Mouse (Mus musculus) WW6 (cell line): ENCODE results near the gene Ndufa8.

Experiments used
- DNase-seq: peaks from one replicate; pipeline ENCODE4 v3.0.0-alpha.2; 2013; ENCODE audit warnings: low read depth, low spot score

Gene Ndufa8

DNA sequence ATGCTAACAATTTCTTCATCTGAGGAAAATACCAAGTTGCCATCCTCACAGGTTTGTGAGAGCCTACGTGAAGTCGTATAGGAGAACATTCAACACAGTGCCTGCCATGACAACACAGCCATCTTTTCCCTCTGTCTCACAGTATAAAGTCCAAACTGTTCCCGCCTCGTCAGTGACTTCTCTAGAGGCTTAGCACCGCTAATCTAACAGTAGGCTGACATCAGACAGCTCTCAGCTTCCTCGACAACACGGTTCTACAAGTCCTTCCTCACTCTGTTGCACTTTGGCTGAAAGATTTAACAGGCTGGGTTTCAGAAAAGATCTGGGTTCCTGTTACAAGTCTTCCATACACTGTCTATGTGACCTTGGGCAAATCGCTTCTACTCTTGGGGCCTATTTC, 1.0 kb downstream of the Ndufa8 start:
- no peak for DNase-seq

GRCm38 (mm10) chr2:36040872-36041271, 8.3 kb downstream of the Ndufa8 start:
- no peak for DNase-seq

DNA sequence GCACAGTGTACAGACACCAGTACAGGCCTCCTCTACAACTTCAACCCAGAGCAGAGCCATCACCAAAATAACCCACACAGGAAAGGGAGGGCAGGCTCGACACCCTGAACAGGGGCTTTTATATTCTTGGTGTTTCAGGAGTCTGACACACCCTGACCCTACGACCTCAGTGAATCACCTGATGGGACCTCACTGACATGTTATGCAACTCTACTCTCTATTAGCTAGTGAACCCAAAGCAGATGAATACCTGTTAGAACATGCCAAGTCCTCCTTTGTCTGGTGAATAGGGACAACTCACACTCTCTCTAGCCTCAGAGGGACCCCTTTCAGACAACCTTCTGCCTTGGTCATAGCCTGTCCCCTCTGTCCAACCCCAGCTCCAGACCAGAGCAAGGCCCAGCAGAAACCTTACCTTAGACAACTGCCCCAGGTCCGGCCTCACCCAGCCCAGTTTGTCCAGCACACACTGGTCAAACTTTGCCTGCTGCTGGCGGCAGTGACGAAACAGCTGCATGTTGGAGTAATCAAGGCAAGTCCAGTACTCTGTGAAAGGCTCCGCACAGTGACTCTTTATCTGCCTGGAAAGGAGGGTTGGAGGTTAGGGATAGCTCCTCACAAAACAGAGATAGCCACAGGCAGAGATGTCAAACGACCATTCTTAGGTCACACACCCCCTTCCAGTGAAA, 9.8 kb downstream of the Ndufa8 start:
- DNase-seq, result no peak

DNA sequence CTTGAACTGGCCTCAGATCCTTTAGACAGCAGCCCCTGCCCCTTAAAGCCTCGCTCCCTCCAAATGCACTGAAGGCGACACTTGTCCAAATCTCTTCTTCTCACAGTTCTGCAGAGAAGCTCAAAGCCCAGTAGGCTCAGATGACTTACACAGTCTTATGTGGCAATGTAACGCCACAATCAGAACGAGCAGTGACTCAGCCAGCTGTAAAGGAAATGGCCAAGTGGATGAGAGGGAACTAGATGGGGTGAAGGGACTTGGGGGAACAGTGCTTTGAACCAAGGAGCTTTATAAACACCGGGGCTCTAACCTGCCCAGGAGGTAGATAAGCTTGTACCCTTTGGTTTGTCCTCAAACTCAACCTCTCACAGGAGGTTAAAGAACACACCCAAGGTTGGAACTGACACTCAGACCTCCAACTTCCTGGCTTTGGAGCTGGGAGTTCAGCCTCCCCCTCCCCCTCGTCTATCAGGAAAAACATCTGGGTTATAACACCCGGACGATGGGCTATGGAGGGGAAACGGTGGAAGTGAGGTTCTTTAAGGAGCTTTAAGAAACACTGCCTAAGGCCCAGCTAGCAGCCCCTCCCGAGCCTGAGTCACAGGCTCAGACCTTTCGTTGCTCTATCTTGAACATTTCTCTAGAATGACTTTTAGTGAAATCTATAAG, 13.7 kb downstream of the Ndufa8 start:
- DNase-seq, result no peak

- DNase-seq, result no peak
Measured at GRCm38 (mm10) chr2:36034898-36035297, 14.3 kb downstream of the Ndufa8 start.

GRCm38 (mm10) chr2:36033966-36034365, 15.2 kb downstream of the Ndufa8 start:
- DNase-seq, result no peak

DNA sequence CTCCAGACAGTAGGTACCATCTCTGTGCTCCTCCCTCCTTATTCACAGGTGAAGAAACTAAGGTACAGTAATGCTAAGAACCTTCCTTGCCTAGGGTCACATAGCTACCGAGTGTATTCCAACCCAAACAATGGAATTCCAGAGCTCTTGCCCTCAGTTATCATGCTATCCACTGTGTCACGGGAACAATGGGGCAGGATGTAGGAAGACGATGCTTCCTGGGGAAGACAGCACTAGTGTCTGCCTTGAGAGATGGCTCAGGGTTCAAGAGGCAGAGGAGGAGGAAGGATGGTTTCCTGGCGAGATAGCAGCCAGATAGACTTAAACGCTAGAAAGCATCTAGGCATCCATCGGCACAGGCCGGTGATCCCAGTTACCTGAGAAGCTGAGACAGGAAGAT, 16.3 kb downstream of the Ndufa8 start:
- no peak for DNase-seq

DNA sequence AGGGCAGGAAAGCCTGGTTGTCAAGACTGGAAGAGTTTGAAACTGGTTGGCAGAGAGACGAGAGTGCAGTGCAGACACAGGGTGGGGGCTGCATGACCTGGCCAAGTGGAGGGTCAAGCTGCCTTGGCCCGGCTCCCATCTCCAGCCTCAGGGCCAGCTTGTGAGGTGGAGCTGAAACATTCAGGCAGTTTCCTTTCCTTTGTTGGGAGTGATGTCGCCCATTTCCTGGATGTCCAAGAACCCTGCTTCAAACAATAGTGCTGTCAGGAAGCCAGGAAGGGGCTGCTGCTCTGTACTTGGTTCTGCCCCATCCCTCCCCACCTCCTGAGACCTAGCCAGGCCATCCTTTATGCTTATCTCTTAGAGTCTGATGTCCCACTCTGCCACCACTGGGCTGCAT, 25.9 kb downstream of the Ndufa8 start:
- DNase-seq, result no peak

DNA sequence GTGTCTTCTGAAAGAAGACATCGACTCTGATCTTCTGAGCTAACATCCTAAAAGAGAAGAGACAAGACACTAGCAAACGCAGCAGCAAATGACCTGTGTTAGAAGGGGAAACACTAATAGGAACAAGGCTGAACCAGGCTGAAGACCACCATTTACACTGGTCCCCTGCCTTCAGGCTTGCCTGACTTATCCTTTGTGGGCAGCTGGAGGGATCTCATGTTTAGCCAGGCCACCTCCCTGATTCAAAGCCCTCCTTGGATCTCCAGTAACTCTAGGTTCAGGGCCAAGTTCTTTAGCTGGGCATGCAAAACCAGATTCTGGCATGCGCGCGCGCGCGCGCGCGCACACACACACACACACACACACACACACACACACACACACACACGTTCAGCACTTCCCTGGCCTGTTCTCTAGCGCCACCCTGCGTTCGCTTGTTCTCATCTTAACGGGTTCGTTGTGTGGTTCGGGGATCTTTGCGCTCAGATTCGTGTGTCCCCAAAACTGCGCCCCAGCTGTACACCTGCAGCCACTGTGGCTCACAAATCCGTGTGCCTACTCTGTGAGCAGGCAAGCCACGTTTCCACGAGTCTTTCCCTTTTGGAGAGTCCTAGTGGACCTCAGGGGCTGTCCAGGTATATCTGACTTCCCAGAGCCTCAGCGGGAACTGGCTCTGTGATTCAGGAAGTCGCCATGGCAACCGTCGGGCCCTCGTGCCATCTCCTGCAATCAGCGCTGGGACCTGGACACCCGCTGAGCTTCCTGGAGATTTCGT, 27.6 kb downstream of the Ndufa8 start:
- no peak for DNase-seq

DNA sequence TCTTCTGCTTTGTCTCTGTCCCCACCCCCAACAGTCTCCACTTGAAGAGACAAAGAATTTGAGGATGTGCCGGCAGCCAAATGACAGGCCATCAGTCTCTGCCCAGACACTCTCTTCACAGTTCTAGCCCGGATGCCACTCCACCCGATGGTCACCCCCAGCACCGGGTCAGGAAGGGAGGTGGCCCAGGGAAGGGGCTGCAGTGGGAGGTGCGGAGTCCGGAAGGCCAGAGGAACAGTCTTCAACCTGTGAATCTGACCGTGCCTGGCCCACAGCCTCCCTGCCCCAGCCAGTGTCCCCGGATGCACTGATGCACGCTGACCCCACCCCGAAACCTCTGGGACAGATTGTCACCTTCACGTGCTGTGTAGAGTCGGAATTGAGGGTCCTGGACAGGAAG, 36.2 kb downstream of the Ndufa8 start:
- DNase-seq, result no peak

DNA sequence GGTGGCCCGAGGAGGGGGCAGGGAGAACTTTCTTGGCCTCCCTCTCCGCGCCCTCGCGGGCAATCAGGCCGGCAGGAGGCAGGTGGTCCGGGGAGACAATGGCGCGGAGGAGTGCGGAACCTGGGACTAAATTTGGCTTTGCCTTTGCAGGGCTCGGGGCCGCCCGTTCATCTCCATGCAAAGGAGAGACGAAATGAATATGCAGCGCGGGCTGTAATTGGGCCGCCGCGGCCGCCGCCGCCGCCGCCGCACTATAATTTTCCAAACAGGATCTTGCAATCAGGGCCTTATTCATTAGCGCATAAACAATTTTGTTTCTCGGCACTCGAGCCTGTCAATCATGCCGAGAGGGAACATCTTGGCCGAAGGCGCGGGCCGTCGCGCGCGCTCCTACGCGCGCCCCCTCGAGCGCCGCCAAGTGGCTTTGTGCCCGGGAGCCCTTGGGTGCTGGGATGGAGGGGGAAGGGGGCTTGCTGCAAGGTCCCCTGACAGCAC, 37.8 kb downstream of the Ndufa8 start:
- DNase-seq, result no peak

GRCm38 (mm10) chr2:36010579-36010978, 38.6 kb downstream of the Ndufa8 start:
- no peak for DNase-seq

DNA sequence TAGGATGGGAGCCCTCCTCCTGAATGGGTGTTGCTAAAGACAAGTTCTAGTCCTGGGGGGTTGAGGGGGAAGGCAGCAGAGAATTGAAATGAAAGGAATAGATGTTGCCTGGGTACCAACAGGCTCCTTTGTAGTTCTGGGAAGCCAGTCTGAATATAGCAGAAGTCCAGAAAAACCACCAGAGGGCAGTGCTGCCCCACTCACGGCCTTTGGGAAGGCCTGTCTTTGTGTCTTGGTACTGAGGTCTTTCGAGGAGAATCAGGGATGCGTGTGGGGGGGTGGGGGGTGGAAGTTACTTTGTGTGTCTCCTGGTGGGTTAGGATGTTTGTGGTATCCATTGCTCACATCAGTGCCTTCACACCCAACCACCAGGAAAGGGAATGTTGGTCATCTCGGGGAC, 39.8 kb downstream of the Ndufa8 start:
- DNase-seq, result no peak

DNA sequence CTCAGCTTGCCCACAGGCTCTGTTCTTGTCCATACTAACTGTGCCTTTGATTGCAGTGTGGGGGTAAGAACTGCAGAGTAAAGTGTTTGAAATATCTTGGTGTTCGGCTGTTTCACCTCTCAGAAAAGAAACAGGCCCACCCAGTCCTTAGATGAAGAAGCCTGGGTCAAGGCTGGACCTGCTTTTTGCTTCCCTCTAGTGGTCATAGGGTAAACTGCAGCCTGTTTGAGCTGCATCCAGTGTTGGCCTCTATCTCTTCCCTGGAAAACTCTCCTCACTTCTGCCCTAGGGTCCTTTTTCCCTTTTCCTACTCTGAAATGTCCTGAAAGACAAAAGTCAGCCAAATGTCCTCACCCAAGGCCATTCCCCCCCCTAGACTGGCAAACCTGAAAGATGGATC, 41.1 kb downstream of the Ndufa8 start:
- DNase-seq, result no peak

DNA sequence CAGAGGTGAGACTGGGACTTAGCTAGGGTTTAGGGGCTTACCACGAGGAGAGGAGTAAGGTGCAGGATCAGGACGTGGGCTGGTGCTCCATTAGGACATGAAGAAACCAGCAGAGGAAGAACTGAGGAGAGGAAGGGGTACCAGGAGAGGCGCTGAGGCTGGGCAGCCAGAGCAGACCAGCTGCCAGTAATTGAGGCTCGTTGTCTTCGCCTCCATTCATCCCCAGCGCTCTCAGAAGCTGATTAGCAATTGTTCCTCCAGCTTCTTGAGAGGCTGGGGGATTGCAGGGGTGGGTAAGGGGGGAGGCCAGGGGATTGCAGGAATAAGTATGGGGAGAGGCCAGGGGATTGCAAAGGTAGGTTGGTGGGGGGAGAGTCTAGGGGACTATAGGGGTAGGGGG, 47.0 kb downstream of the Ndufa8 start:
- no peak for DNase-seq

DNA sequence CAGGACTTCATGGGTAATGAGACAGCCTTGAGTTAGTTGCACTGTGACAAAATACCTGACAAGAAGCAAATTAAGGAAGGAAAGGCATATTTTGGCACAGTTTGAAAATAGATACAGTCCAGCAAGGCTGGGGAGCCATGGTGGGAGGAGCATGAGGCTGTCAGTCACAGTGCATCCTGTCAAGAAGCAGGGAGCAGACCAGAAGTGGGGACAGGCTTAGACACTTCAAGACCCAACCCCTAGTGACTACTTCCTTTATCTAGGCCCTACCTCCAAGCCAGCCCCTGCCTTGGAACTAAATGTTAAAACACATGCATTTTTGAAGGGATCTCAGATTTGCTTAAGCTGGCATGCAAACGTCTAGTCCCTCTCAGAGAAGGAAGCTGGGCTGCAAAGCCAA, 48.8 kb downstream of the Ndufa8 start:
- no peak for DNase-seq

GRCm38 (mm10) chr2:35999212-35999611, 50.0 kb downstream of the Ndufa8 start:
- DNase-seq, result no peak

GRCm38 (mm10) chr2:35998416-35998815, 50.8 kb downstream of the Ndufa8 start:
- DNase-seq, result no peak

GRCm38 (mm10) chr2:35996753-35997152, 52.5 kb downstream of the Ndufa8 start:
- DNase-seq, result no peak

DNA sequence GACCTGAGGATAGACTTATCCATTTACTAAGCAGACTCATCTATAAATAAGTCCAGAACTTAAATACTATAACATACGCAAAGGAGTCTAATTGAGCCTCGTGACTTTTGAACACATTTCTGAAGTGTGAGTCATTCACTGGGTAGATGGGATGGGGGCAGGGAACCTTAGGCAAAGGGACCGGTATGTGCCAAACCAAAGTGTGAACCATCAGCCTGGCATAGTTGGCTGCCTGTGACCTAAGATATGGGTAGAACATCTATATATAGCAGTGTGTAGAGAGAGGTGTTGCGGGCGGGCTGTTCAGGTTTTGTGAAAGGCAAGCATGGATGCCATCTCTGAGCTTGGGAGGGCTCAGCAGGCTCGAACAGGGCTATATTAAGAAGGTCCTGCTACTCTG, 54.9 kb downstream of the Ndufa8 start:
- DNase-seq, result no peak

DNA sequence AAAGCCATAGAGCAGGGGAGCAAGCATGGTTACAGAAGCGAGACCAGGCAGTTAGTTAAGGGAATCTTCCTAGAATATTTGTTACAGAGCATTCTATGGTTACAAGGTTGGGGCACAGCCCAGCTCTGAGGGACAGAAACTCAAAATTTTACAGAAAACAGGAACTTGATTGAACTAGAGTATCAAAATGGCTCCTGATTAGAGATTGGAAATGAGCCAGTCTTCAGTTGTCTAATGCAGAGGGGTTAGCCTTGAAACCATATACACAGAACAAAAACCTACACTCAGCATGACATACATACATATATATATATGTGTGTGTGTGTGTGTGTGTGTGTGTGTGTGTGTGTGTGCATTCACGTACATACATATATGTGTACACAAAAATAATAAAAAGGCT, 55.7 kb downstream of the Ndufa8 start:
- no peak for DNase-seq

DNA sequence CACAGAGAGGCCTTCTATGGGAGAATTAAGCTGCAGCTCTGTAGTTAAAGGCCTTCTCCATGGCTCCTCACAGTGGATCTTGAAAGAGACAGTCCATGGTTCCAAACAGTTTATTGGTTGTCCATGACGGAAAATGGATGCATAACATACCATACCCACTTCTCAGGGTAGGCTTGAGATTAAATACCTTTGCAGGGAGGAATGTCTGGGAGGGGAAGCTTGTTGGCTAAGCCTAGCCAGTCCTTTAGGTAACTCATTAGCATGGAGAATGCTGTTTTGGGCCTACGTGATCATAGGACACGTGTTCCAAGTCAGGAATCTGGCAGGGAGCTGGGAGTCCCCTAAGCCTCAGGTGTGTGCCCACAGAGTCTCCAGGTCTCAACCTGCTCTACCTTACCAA, 56.9 kb downstream of the Ndufa8 start:
- no peak for DNase-seq
